Mouse (Mus musculus): ENCODE results near the gene Astn1. TPM values are rescaled to one million over a fixed set of nuclear protein-coding genes. Genes with fewer than 3 reads are reported as not detected.

The Astn1 gene
- polyA plus RNA-seq, 1 experiment from 2014 or later: 2.6 TPM

DNA sequence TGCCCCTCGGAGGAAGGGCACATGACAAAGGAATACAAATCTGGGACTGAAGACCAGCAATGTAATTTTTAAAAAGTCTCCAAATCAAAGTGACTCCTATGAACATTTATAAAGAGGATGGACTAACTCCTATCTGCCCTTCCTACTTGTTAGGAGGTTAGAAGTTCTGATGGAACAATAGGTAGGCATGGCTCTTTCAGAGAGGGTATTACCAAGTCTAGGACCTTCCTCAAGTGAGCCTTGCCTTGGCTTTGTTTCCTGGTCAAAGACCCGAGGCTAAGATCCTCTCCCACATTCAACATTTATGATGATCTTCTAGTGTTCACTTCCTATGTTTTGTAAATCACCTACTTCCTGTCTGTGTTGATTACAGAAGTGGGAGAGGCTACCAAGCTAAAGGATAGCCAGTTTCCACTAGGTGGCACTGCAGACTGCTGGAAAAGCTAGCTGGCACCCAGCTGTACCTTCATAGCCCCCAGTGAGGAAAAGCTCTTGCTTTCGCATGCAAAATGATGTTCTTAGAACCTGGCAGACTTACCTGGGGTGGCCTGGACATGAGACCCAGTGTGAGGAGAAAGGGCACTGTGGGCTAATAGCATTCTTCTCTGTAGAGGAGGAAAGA lies 308.0 kb downstream of the Astn1 start:
- Histone ChIP-seq H3K9me3 (replicated peaks; ENCODE audit: control insufficient read depth, low read length) (no peaks in the 10 kb centered on the region), H3K9ac (ENCODE audit: low read depth, low read length) (no peak overlapping the region), H3K36me3 (ENCODE audit: control insufficient read depth, insufficient read depth, low read length) (no peaks in the 10 kb centered on the region), H3K27me3 (ENCODE audit: control insufficient read depth, insufficient read depth, low read length) (no peaks in the 10 kb centered on the region), H3K27ac (ENCODE audit: low read depth, low read length) (no peak overlapping the region), H3K4me2 (no peak overlapping the region), H3K4me1 (ENCODE audit: control insufficient read depth, insufficient read depth, low read length) (no peaks in the 10 kb centered on the region), H3K4me3 (ENCODE audit: low read depth, low read length) (no peak overlapping the region)
- WGBS (ENCODE audit: insufficient replicate concordance): 42% methylated on average over 3 of the region's 3 CpGs
- no peak for ATAC-seq (replicated peaks; ENCODE audit: insufficient number of reproducible peaks, low FRiP score, low TSS enrichment)

DNA sequence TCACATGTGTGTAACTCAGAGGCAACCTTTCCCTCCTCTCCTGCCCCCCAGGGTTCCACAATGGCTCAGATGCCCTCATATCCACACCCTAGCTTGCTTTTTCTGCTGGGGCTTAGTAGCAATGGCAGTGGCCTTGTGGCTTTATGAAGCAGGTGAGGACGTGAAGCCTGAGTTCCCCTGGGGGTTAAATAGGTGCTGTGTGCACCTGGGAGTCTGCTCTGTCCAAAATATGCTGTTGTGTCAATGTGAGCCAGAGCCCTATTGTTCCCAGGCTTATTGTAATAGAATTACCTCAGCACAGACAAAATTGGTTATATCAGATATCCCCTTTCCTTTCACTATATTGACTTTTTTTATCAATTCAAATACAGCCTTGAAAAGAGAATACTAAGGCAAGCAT lies 325.7 kb downstream of the Astn1 start:
- ATAC-seq (replicated peaks; ENCODE audit: insufficient number of reproducible peaks, low FRiP score, low TSS enrichment): no peak
- Histone ChIP-seq H3K4me2 (no peak overlapping the region), H3K4me1 (ENCODE audit: control insufficient read depth, insufficient read depth, low read length) (no peaks in the 10 kb centered on the region), H3K27ac (ENCODE audit: low read depth, low read length) (no peak overlapping the region), H3K9ac (ENCODE audit: low read depth, low read length) (no peak overlapping the region), H3K4me3 (ENCODE audit: low read depth, low read length) (no peak overlapping the region), H3K36me3 (ENCODE audit: control insufficient read depth, insufficient read depth, low read length) (no peaks in the 10 kb centered on the region), H3K27me3 (ENCODE audit: control insufficient read depth, insufficient read depth, low read length) (no peaks in the 10 kb centered on the region), H3K9me3 (replicated peaks; ENCODE audit: control insufficient read depth, low read length) (no peaks in the 10 kb centered on the region)
- 68% methylated on average over 1 of the region's 1 CpGs for WGBS (ENCODE audit: insufficient replicate concordance)

DNA sequence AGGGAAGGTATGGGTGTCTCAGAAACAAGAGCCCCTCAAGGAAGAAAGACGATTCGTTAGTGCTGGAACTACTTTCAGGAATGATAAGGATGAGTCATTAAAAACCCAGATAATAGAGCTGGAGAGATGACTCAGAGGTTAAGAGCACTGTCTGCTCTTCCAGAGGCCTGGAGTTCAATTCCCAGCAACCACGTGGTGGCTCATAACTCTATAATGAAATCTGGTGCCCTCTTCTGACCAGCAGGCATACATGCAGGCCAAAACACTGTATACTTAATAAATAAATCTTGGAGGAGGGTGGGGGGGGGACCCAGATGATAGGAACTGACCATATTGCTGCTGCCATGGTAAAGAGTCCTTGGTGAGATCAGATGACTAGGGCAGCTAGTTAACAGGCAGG lies 335.4 kb downstream of the Astn1 start:
- Histone ChIP-seq H3K27me3 (ENCODE audit: control insufficient read depth, insufficient read depth, low read length) (no peaks in the 10 kb centered on the region), H3K4me2 (no peak overlapping the region), H3K4me1 (ENCODE audit: control insufficient read depth, insufficient read depth, low read length) (no peaks in the 10 kb centered on the region), H3K9ac (ENCODE audit: low read depth, low read length) (no peak overlapping the region), H3K36me3 (ENCODE audit: control insufficient read depth, insufficient read depth, low read length) (no peaks in the 10 kb centered on the region), H3K27ac (ENCODE audit: low read depth, low read length) (no peak overlapping the region), H3K4me3 (ENCODE audit: low read depth, low read length) (no peak overlapping the region), H3K9me3 (replicated peaks; ENCODE audit: control insufficient read depth, low read length) (no peaks in the 10 kb centered on the region)
- 45% methylated on average over 3 of the region's 3 CpGs for WGBS (ENCODE audit: insufficient replicate concordance)
- ATAC-seq (replicated peaks; ENCODE audit: insufficient number of reproducible peaks, low FRiP score, low TSS enrichment): no peak

DNA sequence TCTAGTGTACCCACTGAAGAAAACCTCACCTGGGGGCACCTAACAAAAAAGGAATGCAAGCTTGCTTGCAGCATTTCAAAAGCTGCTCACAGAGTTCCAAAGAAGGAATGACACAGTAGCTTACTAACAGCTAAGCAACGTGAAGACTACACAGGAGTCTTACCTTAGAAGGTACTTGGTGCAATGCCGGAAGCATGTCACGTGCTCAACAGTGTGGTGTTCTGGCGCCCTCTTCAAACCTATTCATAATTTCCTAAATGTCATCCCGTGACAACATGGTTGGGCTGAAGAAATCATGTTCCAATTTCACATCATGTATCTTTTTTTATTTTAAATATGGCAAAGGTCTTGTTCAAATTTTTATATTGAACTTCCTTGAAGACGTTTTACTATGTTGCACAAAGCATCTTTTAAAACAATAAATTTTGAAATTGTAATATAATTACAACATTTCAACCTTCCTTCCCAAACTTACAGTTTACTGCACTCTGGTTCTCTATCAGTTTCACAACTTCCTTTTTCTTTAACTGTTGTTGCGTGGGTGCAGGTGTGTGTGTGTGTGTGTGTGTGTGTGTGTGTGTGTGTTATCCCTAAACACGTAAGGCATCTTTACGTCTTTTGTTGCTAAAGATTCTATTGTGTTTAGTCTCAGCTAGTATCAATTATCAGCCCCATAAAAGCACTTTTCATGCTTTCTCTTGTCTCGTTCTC lies 335.9 kb downstream of the Astn1 start:
- H3K27me3 ChIP-seq (ENCODE audit: control insufficient read depth, insufficient read depth, low read length): no peaks in the 10 kb centered on the region
- no peaks in the 10 kb centered on the region for H3K4me1 ChIP-seq (ENCODE audit: control insufficient read depth, insufficient read depth, low read length)
- no peak overlapping the region for H3K9ac ChIP-seq (ENCODE audit: low read depth, low read length)
- no peak overlapping the region for H3K4me3 ChIP-seq (ENCODE audit: low read depth, low read length)
- H3K9me3 ChIP-seq (replicated peaks; ENCODE audit: control insufficient read depth, low read length): no peaks in the 10 kb centered on the region
- no peak overlapping the region for H3K27ac ChIP-seq (ENCODE audit: low read depth, low read length)
- ATAC-seq (replicated peaks; ENCODE audit: insufficient number of reproducible peaks, low FRiP score, low TSS enrichment): no peak
- no peak overlapping the region for H3K4me2 ChIP-seq
- 85% methylated on average over 10 of the region's 10 CpGs for WGBS (ENCODE audit: insufficient replicate concordance)
- no peaks in the 10 kb centered on the region for H3K36me3 ChIP-seq (ENCODE audit: control insufficient read depth, insufficient read depth, low read length)

DNA sequence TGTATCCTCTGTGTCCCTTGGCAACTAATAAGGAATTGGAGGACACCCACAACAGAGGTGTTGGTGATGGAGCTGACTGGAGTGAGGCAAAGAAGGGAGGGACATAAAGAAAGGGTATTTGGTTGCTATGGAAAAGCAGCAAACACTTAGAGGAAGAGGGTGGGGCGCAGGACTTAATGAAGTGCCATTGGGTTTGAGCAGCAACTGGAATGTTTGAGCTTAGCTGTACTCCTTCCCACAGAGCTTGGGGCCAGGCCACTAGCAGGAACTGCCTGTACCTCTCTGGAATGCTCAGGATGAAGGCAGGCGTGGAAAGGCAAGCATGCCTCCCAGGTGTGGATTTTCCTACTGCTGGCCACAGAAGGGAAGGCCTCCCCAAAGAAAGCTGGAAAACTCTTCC lies 337.2 kb downstream of the Astn1 start:
- Histone ChIP-seq H3K9ac (ENCODE audit: low read depth, low read length) (no peak overlapping the region), H3K9me3 (replicated peaks; ENCODE audit: control insufficient read depth, low read length) (no peaks in the 10 kb centered on the region), H3K4me1 (ENCODE audit: control insufficient read depth, insufficient read depth, low read length) (no peaks in the 10 kb centered on the region), H3K4me2 (no peak overlapping the region), H3K27ac (ENCODE audit: low read depth, low read length) (no peak overlapping the region), H3K4me3 (ENCODE audit: low read depth, low read length) (no peak overlapping the region), H3K36me3 (ENCODE audit: control insufficient read depth, insufficient read depth, low read length) (no peaks in the 10 kb centered on the region), H3K27me3 (ENCODE audit: control insufficient read depth, insufficient read depth, low read length) (no peaks in the 10 kb centered on the region)
- WGBS (ENCODE audit: insufficient replicate concordance): 84% methylated on average over 2 of the region's 2 CpGs
- ATAC-seq (replicated peaks; ENCODE audit: insufficient number of reproducible peaks, low FRiP score, low TSS enrichment): no peak

DNA sequence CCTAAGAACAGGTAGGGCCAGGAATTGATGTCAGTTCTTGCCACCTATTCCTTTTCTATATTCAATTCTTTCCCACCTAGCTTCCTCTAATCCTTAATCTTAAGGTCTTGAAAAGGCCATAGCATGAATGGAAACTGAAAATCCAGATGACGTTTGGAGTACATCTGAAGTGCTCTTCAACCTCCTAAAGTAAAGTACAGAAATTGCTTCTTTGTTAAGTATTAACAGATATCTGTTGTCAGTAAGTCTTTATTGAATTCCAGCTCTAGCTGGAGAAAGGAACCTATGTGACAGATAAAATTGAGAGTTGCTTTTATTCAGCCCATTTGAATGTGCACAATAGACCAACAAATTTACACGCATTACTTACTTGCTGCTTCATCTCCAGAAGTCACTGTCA lies 338.1 kb downstream of the Astn1 start:
- WGBS (ENCODE audit: insufficient replicate concordance): 71% methylated on average over 2 of the region's 2 CpGs
- no peaks in the 10 kb centered on the region for H3K36me3 ChIP-seq (ENCODE audit: control insufficient read depth, insufficient read depth, low read length)
- H3K9ac ChIP-seq (ENCODE audit: low read depth, low read length): no peak overlapping the region
- no peak for ATAC-seq (replicated peaks; ENCODE audit: insufficient number of reproducible peaks, low FRiP score, low TSS enrichment)
- H3K27me3 ChIP-seq (ENCODE audit: control insufficient read depth, insufficient read depth, low read length): no peaks in the 10 kb centered on the region
- H3K4me3 ChIP-seq (ENCODE audit: low read depth, low read length): no peak overlapping the region
- H3K4me2 ChIP-seq: no peak overlapping the region
- no peaks in the 10 kb centered on the region for H3K9me3 ChIP-seq (replicated peaks; ENCODE audit: control insufficient read depth, low read length)
- no peak overlapping the region for H3K27ac ChIP-seq (ENCODE audit: low read depth, low read length)
- H3K4me1 ChIP-seq (ENCODE audit: control insufficient read depth, insufficient read depth, low read length): no peaks in the 10 kb centered on the region

DNA sequence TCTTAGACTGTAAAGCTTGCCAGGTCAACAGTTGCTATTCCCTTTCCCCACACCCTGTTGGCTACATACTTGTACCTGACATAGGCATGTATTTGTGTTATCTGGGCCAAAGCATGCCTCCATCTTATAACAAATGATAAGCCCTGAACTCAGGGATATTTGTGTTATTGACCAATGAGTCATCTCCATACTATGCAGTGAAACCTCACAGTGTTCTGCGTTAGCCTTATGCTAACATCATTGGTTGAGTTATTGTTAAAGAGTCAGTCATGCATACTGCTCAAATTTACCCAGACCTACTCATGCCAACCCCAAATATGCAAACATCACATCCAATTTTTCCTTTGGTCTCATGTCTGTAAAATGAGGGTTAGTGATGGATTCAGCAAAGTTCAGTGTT lies 339.3 kb downstream of the Astn1 start:
- Histone ChIP-seq H3K27ac (ENCODE audit: low read depth, low read length) (no peak overlapping the region), H3K4me2 (no peak overlapping the region), H3K27me3 (ENCODE audit: control insufficient read depth, insufficient read depth, low read length) (no peaks in the 10 kb centered on the region), H3K4me3 (ENCODE audit: low read depth, low read length) (no peak overlapping the region), H3K9ac (ENCODE audit: low read depth, low read length) (no peak overlapping the region), H3K4me1 (ENCODE audit: control insufficient read depth, insufficient read depth, low read length) (no peaks in the 10 kb centered on the region), H3K9me3 (replicated peaks; ENCODE audit: control insufficient read depth, low read length) (no peaks in the 10 kb centered on the region), H3K36me3 (ENCODE audit: control insufficient read depth, insufficient read depth, low read length) (no peaks in the 10 kb centered on the region)
- 82% methylated on average over 1 of the region's 1 CpGs for WGBS (ENCODE audit: insufficient replicate concordance)
- no peak for ATAC-seq (replicated peaks; ENCODE audit: insufficient number of reproducible peaks, low FRiP score, low TSS enrichment)

DNA sequence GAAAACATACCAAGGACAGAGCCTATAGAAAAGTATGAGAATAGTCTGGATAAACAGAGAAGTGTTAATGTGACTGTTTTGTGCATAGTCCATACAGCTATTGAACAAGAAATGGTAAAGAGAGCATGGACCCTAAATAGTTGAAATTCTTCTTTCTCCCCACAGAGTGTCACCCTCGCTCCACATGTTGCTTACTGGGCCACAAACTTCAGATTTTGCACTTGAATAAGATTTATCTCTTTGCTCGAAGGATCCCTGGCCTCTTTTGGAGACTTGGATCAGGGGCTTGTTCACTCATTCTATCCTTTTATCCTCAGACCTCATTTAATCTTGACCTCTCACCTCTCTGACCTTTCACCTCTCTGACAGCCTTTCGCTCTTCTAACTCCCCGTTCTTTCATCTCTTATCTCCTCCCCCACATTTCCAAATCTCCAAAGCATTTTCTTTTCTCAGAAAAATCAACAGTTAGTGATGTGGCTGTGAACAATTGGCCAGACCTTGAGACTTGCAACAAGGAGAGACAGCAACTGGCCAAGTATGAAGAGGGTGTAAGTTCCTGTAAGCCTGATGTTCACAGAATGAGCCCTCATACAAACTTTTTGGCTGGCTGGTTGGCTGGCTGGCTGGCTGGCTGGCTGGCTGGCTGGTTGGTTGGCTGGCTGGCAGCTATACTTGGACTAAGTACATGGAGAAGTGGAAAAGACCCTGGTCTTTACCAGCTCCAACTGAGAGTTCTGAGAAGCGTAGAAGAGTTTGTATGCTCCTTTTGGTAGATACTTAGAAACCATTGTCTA lies 351.4 kb downstream of the Astn1 start:
- Histone ChIP-seq H3K4me3 (ENCODE audit: low read depth, low read length) (no peak overlapping the region), H3K27ac (ENCODE audit: low read depth, low read length) (no peak overlapping the region), H3K9me3 (replicated peaks; ENCODE audit: control insufficient read depth, low read length) (no peaks in the 10 kb centered on the region), H3K27me3 (ENCODE audit: control insufficient read depth, insufficient read depth, low read length) (no peaks in the 10 kb centered on the region), H3K9ac (ENCODE audit: low read depth, low read length) (no peak overlapping the region), H3K4me1 (ENCODE audit: control insufficient read depth, insufficient read depth, low read length) (no peaks in the 10 kb centered on the region), H3K36me3 (ENCODE audit: control insufficient read depth, insufficient read depth, low read length) (no peaks in the 10 kb centered on the region), H3K4me2 (no peak overlapping the region)
- WGBS (ENCODE audit: insufficient replicate concordance): 34% methylated on average over 5 of the region's 5 CpGs
- ATAC-seq (replicated peaks; ENCODE audit: insufficient number of reproducible peaks, low FRiP score, low TSS enrichment): no peak
